Mouse (Mus musculus) layer of hippocampus, postnatal 25 days (tissue): ENCODE measurements at regions not wholly inside any gene's neighbourhood (a gene's known extent, or its start where the extent isn't known, plus 50 kb on each side); places are given as distances from the start of the nearest gene placed in this dataset.

ENCODE experiments used
- DNase-seq, 2 experiments: peaks; one replicate each; pipeline ENCODE4 v3.0.0; 2022; ENCODE audit warnings: mixed read lengths in 2 of 2, low spot score in 1 of 2; ENCODE audit errors: extremely low spot score in 1 of 2

- no peak for DNase-seq
These were observed 74.0 kb downstream of the Adamts15 start for GRCm38 (mm10) chr9:30848249-30848648.

GRCm38 (mm10) chr9:30845609-30846290, 76.5 kb downstream of the Adamts15 start:
- no peak for DNase-seq

- no peak for DNase-seq
These were observed 78.1 kb downstream of the Adamts15 start for GRCm38 (mm10) chr9:30844079-30844563.

GRCm38 (mm10) chr9:30834908-30835307, 87.3 kb downstream of the Adamts15 start:
- DNase-seq: no peak

- DNase-seq: no peak
These were observed 87.7 kb downstream of the Adamts15 start for GRCm38 (mm10) chr9:30834565-30834905.

GRCm38 (mm10) chr9:30833836-30834564, 88.3 kb downstream of the Adamts15 start:
- no peak for DNase-seq

- DNase-seq: no peak
These were observed 92.9 kb downstream of the Adamts15 start for GRCm38 (mm10) chr9:30829158-30829870.

- DNase-seq: no peak
These were observed 94.5 kb downstream of the Adamts15 start for GRCm38 (mm10) chr9:30827780-30828179.

GRCm38 (mm10) chr9:30824056-30824625, 98.1 kb downstream of the Adamts15 start:
- no peak for DNase-seq

GRCm38 (mm10) chr9:30820806-30821375, 101.4 kb downstream of the Adamts15 start:
- DNase-seq: no peak

- DNase-seq: no peak
These were observed 109.0 kb downstream of the Adamts15 start for GRCm38 (mm10) chr9:30813246-30813645.

- DNase-seq: no peak
These were observed 111.4 kb downstream of the Adamts15 start for GRCm38 (mm10) chr9:30810843-30811242.

- DNase-seq: no peak
These were observed 112.0 kb downstream of the Adamts15 start for GRCm38 (mm10) chr9:30810290-30810689.

GRCm38 (mm10) chr9:30808863-30809491, 113.3 kb downstream of the Adamts15 start:
- no peak for DNase-seq

- no peak for DNase-seq
These were observed 118.3 kb downstream of the Adamts15 start for GRCm38 (mm10) chr9:30803755-30804532.

- no peak for DNase-seq
These were observed 119.4 kb downstream of the Adamts15 start for GRCm38 (mm10) chr9:30802826-30803225.

- no peak for DNase-seq
These were observed 127.4 kb downstream of the Adamts15 start for GRCm38 (mm10) chr9:30794701-30795407.

GRCm38 (mm10) chr9:30781221-30781620, 141.0 kb downstream of the Adamts15 start:
- DNase-seq: no peak

GRCm38 (mm10) chr9:30777816-30778215, 144.4 kb downstream of the Adamts15 start:
- DNase-seq: no peak
